Mouse (Mus musculus) liver, postnatal 0 days (tissue): Measurements from ENCODE around the gene Cd83. TPM values are rescaled to one million over a fixed set of nuclear protein-coding genes. Genes with fewer than 3 reads are reported as not detected.

Experiments
- ATAC-seq: fragments of 200-750 bp; cut with Nextera tagmentation; 2 replicates; pipeline ENCODE4 v1.8.0; 2017; ENCODE audit warnings: mild to moderate bottlenecking, moderate library complexity
- DNase-seq: peaks from one replicate; pipeline ENCODE4 v3.0.0-alpha.2; 2016
- H3K27ac ChIP-seq: fragments of 300-500 bp; sonication (generic); 2 replicates; pipeline ENCODE4 v1.5.1; 2014; ENCODE audit warnings: antibody characterized with exemption, moderate library complexity, mild to moderate bottlenecking, low read depth
- H3K27me3 ChIP-seq: fragments of 300-500 bp; sonication (generic); 2 replicates; pipeline ENCODE4 v1.6.1; 2014; ENCODE audit warnings: low read length, control low read depth, mixed read lengths; ENCODE audit not compliant: insufficient read depth
- H3K36me3 ChIP-seq: fragments of 300-500 bp; sonication (generic); replicated peaks from 2 replicates; pipeline ENCODE4 v1.6.1; 2014; ENCODE audit warnings: mild to moderate bottlenecking, control low read depth, low read length, moderate library complexity, mixed read lengths; ENCODE audit not compliant: insufficient read depth
- H3K4me1 ChIP-seq: fragments of 300-500 bp; sonication (generic); 2 replicates; pipeline ENCODE4 v1.6.1; 2014; ENCODE audit warnings: antibody characterized with exemption, mild to moderate bottlenecking, control low read depth; ENCODE audit not compliant: insufficient read depth
- H3K4me2 ChIP-seq: fragments of 300-500 bp; sonication (generic); 2 replicates; pipeline ENCODE4 v1.6.1; 2014; ENCODE audit warnings: low read depth, mild to moderate bottlenecking, low read length, moderate library complexity, mixed read lengths
- H3K4me3 ChIP-seq: fragments of 300-500 bp; sonication (generic); 2 replicates; pipeline ENCODE4 v1.5.1; 2014; ENCODE audit warnings: low read depth, low read length
- H3K9ac ChIP-seq: fragments of 300-500 bp; sonication (generic); replicated peaks from 2 replicates; pipeline ENCODE4 v1.6.1; 2014; ENCODE audit warnings: mild to moderate bottlenecking, moderate library complexity
- H3K9me3 ChIP-seq: fragments of 300-500 bp; sonication (generic); 2 replicates; pipeline ENCODE4 v1.6.1; 2016; ENCODE audit warnings: mild to moderate bottlenecking, control low read depth, low read length, mixed read lengths
- CTCF ChIP-seq: sonication (generic); IDR thresholded peaks from 2 replicates; pipeline ENCODE4 v1.5.1; 2016; ENCODE audit warnings: antibody characterized with exemption, low read depth
- EP300 ChIP-seq: IDR thresholded peaks from 2 replicates; pipeline ENCODE4 v1.6.1; 2016; ENCODE audit warnings: antibody characterized with exemption, low read depth, mild to moderate bottlenecking
- WGBS: fragments of 180-500 bp; shearing (Covaris S2); extraction: QIAGEN DNeasy Blood & Tissue Kit; methylation state at CpG from one replicate; pipeline ENCODE4 v1.1.7; 2014; ENCODE audit not compliant: insufficient replicate concordance; 5-methylcytosine and 5-hydroxymethylcytosine counted together
- polyA plus RNA-seq: library from polyadenylated mRNA; unstranded; fragments of >200 nt; fragmentation: Nextera tagmentation; extraction: Ambion mirVana; gene quantifications from 2 replicates; pipeline ENCODE4 v1.2.1, GENCODE M21; 2015

The Cd83 gene
- polyA plus RNA-seq, 1 experiment from 2014 or later: 1.9 TPM

DNA sequence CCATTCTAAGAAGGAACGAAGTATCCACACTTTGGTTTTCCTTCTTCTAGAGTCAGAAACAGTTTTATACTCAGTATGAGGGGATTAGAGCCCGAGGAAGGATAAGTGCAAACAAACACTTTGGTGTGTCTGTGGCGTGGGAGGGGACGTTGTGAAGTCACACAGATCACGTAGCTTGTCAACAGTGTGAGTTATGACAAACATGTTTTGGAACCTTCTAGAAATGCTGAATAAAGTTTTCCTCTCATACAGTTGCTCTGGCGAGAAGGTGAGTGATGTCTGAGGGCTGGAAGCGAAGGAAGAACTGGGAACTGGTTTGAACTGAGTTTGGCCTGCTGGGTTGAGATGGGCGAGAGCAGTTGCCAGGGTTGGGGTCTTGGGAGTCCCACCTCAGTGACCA, 4.5 kb upstream of the Cd83 start:
- Histone ChIP-seq H3K9me3 (no peaks in the 10 kb centered on the region), H3K36me3 (no peaks in the 10 kb centered on the region), H3K4me2 (no peak overlapping the region), H3K27me3 (peaks cover 13% of the 10 kb centered on the region), H3K4me1 (peaks cover 7% of the 10 kb centered on the region; the same call in 1 of the 2 replicates), H3K4me3 (no peak overlapping the region), H3K27ac (no peak overlapping the region), H3K9ac (no peak overlapping the region)
- no peak for DNase-seq
- 67% methylated on average over 8 of the region's 8 CpGs for whole genome bisulfite sequencing
- no peak for TF ChIP-seq CTCF
- no peak for TF ChIP-seq EP300
- ATAC-seq: no peak

DNA sequence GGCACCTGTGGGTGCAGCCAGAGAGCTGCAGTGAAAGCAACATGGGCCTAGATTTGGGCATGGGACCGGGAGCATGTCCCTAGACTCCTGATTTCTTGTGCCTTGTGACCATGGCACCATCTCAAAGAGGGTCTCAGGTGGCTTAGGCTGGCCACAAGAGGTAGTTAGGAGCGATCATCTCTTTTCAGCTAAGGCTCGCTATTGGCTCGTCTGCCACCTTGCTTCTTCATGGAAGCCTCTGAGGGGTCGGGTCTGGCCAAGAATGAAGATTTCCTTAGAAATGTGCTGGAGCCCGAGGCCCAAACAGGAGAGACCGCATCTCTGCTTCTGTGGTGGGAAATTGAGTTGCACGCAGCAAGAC, 1.1 kb downstream of the Cd83 start:
- peaks cover 23% of the 10 kb centered on the region for H3K27me3 ChIP-seq
- 55% methylated on average over 8 of the region's 8 CpGs for WGBS

DNA sequence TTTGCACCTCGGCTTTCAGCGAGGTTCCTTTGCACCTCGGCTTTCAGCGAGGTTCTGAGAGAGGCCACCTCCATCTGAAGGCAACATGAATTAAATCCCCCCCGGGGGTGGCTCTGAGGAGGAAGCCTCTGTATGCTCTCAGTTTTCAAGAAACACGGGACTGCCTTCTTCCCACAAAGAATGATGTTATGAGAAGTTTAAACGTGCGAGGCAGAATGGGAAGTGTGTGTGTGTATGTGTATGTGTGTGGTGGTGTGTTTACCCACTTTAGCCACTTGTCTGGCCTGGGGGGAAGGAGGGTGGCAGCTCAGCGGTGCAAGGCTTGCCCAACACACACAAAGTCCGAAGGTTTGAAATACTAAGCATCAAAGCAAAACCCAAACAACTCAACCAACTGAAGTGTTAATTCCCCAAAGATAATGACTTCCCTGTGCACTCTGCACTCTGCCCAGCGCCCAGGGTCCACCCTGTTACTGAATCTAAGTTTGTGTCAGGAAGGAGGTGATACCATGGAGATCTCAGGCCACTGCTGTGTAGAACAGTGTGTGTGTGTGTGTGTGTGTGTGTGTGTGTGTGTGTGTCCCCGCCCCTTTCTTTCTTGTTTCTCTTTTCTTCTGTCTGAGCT, 1.7 kb downstream of the Cd83 start:
- Histone ChIP-seq H3K27ac (0 out of 2 replicates have a peak overlapping the region, but pooled peaks have one; percentile 18), H3K4me1 (peaks cover 14% of the 10 kb centered on the region), H3K9ac (no peak overlapping the region), H3K36me3 (no peaks in the 10 kb centered on the region), H3K4me2 (peak overlapping the region; percentile 29; the same call in 1 of the 2 replicates), H3K4me3 (peak overlapping the region; percentile 42; the same call in 1 of the 2 replicates), H3K9me3 (no peaks in the 10 kb centered on the region), H3K27me3 (peaks cover 23% of the 10 kb centered on the region)
- 25% methylated on average over 12 of the region's 12 CpGs for WGBS
- no peak for TF ChIP-seq CTCF
- no peak for DNase-seq
- peak; percentile 68 for ATAC-seq

More for the DNA sequence above, 1.1 kb downstream of the Cd83 start:
- Histone ChIP-seq H3K9ac (no peak overlapping the region), H3K27ac (no peak overlapping the region), H3K9me3 (no peaks in the 10 kb centered on the region), H3K4me2 (peak overlapping the region; percentile 83), H3K36me3 (no peaks in the 10 kb centered on the region), H3K4me3 (peak overlapping the region; percentile 42), H3K4me1 (peaks cover 14% of the 10 kb centered on the region)
- TF ChIP-seq CTCF: no peak
- no peak for TF ChIP-seq EP300
- ATAC-seq (no peak), DNase-seq (no peak)

DNA sequence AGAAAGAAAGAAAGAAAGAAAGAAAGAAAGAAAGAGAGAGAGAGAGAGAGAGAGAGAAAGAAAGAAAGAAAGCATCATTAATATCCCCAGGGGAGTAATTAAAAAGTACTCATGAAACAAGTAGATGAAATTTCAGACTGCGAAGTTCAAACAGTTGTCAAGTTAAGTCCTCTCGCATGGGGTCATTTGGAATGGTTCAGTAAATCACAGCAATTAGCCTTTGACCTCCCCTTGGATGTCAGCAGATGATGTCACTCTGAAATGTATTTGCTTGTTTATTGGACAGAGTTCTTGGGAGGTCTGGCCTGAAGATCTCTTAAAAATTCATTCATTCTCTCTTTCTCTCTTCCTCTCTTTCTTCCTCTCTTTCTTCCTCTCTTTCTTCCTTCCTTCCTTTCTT, 2.7 kb downstream of the Cd83 start:
- no peak overlapping the region for H3K4me3 ChIP-seq
- H3K9me3 ChIP-seq: no peaks in the 10 kb centered on the region
- H3K27ac ChIP-seq: no peak overlapping the region
- DNase-seq (no peak), ATAC-seq (no peak)
- 60% methylated on average over 2 of the region's 2 CpGs for WGBS
- TF ChIP-seq CTCF: no peak
- no peak for TF ChIP-seq EP300
- H3K36me3 ChIP-seq: no peaks in the 10 kb centered on the region
- peaks cover 14% of the 10 kb centered on the region for H3K4me1 ChIP-seq
- H3K4me2 ChIP-seq: no peak overlapping the region
- no peak overlapping the region for H3K9ac ChIP-seq
- H3K27me3 ChIP-seq: peaks cover 23% of the 10 kb centered on the region

- no peak overlapping the region for H3K4me3 ChIP-seq
- no peaks in the 10 kb centered on the region for H3K9me3 ChIP-seq
- DNase-seq (no peak), ATAC-seq (no peak)
- no peaks in the 10 kb centered on the region for H3K36me3 ChIP-seq
- whole genome bisulfite sequencing: 56% methylated on average over 8 of the region's 8 CpGs
- peaks cover 14% of the 10 kb centered on the region for H3K4me1 ChIP-seq
- no peak overlapping the region for H3K9ac ChIP-seq
- H3K4me2 ChIP-seq: no peak overlapping the region
- H3K27me3 ChIP-seq: peaks cover 22% of the 10 kb centered on the region
- TF ChIP-seq EP300 (no peak), CTCF (no peak)
- no peak overlapping the region for H3K27ac ChIP-seq
These were observed 3.5 kb downstream of the Cd83 start for GRCm38 (mm10) chr13:43788071-43788470.

- no peak for DNase-seq
- no peak overlapping the region for H3K9ac ChIP-seq
- H3K4me3 ChIP-seq: no peak overlapping the region
- H3K27ac ChIP-seq: no peak overlapping the region
- no peaks in the 10 kb centered on the region for H3K36me3 ChIP-seq
- peaks cover 14% of the 10 kb centered on the region for H3K4me1 ChIP-seq
- ATAC-seq: 0 out of 2 replicates have a peak, but pooled peaks have one; percentile 20
- H3K9me3 ChIP-seq: no peaks in the 10 kb centered on the region
- WGBS: 47% methylated on average over 10 of the region's 10 CpGs
- no peak overlapping the region for H3K4me2 ChIP-seq
- H3K27me3 ChIP-seq: peaks cover 19% of the 10 kb centered on the region
- TF ChIP-seq EP300 (no peak), CTCF (0 out of 2 replicates have a peak, but pooled peaks have one; percentile 14)
These were observed 4.5 kb downstream of the Cd83 start for GRCm38 (mm10) chr13:43788983-43789645.
